9 mouse cellular contexts compared by ENCODE assay signal in genomic region chr11:102219994-102220346, GRCm38 (mm10). TPM values are rescaled to one million over a fixed set of nuclear protein-coding genes. Genes with fewer than 3 reads are reported as not detected.
A peak's percentile ranks its signal among the peaks of the same experiment; 100 is the strongest.
DNase-seq lines count a peak whose midpoint lies in the region; ATAC-seq and TF ChIP-seq lines count a peak whose summit lies in the region.
"Had no signal": no experiment of that assay in that cellular context is flagged by ENCODE, and none has a peak within 500 bp of the region (broad histone marks: within the 10 kb centered on the region; RNA-seq: fewer than 3 reads in every experiment).

No protein-coding gene starts in this region.

- no peaks in the 10 kb centered on the region for H3K9me3 ChIP-seq in intestine, embryonic 16.5 days (ENCODE audit: control insufficient read depth, low read length)
- H3K9me3 ChIP-seq: hindbrain, embryonic 15.5 days had no signal

- H3K27ac ChIP-seq in left cerebral cortex, adult 2 months, result peak overlapping the region; percentile 92
- peak overlapping the region; percentile 98 for H3K27ac ChIP-seq in gastrocnemius, adult 2 months
- peak overlapping the region; percentile 93 for H3K27ac ChIP-seq in intestine, embryonic 16.5 days (ENCODE audit: low read length)

- TF ChIP-seq CTCF in left cerebral cortex, adult 2 months (IDR thresholded peaks at IDR 0.05), result no peak
- TF ChIP-seq CTCF in gastrocnemius, adult 2 months (IDR thresholded peaks at IDR 0.05), result no peak

- H3K4me1 ChIP-seq in intestine, embryonic 16.5 days (ENCODE audit: control insufficient read depth, insufficient read depth, low read length), result peaks cover 79% of the 10 kb centered on the region

- WGBS in intestine, embryonic 16.5 days, result 59% methylated on average over 4 of the region's 4 CpGs

- intact Hi-C loops in left cerebral cortex, adult 2 months (cut with DNase I), result loop anchor here (2.0 kb wide), 1 partner anchor 31 kb away; the partner anchor contains the start of gene G6pc3
- intact Hi-C loops in gastrocnemius, adult 2 months (cut with DNase I), result no loop called here

- H3K4me3 ChIP-seq in left cerebral cortex, adult 2 months, result no peak overlapping the region
- H3K4me3 ChIP-seq in gastrocnemius, adult 2 months, result peak overlapping the region; percentile 80
- H3K4me3 ChIP-seq in intestine, embryonic 16.5 days (ENCODE audit: low read length), result no peak overlapping the region
- H3K4me3 ChIP-seq: hindbrain, embryonic 15.5 days had no signal

- DNase-seq in left cerebral cortex, adult 2 months (ENCODE audit: extremely low spot score in 1 of 2, low spot score in 2 of 2), result no peak
- DNase-seq in left cerebral cortex, adult 18-20 months (ENCODE audit: low spot score in 2 of 2), result no peak
- peak; percentile 66 for DNase-seq in adrenal gland, postnatal 25 days
- peak; percentile 96 for DNase-seq in gastrocnemius, adult 2 months
- no peak for DNase-seq in thymus, adult 18-20 months
- no peak for DNase-seq in thymus, postnatal 0 days (ENCODE audit: low spot score)

- no peak for ATAC-seq in intestine, embryonic 16.5 days
- ATAC-seq in activated CD4-positive, CD25-positive, alpha-beta regulatory T cell, adult 4 months, result no peak

- no peak overlapping the region for H3K4me2 ChIP-seq in intestine, embryonic 16.5 days (ENCODE audit: low read depth, low read length)
- H3K4me2 ChIP-seq: hindbrain, embryonic 15.5 days had no signal

- no peaks in the 10 kb centered on the region for H3K27me3 ChIP-seq in intestine, embryonic 16.5 days (replicated peaks; ENCODE audit: control insufficient read depth, insufficient read depth, low read length)
- H3K27me3 ChIP-seq: hindbrain, embryonic 15.5 days had no signal

- H3K36me3 ChIP-seq in intestine, embryonic 16.5 days (ENCODE audit: control insufficient read depth, insufficient read depth, low read length), result no peaks in the 10 kb centered on the region
- H3K36me3 ChIP-seq: hindbrain, embryonic 15.5 days had no signal

- peak overlapping the region; percentile 63; the same call in 1 of the 2 replicates for H3K9ac ChIP-seq in intestine, embryonic 16.5 days (ENCODE audit: low read depth, low read length)
- H3K9ac ChIP-seq: hindbrain, embryonic 15.5 days had no signal

RNA-seq across cellular contexts. Expression of gene Hdac5, which starts 10.0 kb away (rescaled TPM):
- total RNA-seq in left cerebral cortex, adult 2 months (2021), result 100 to 1,000 TPM; 286 to 315 TPM
- 100 to 1,000 TPM; 298 to 303 TPM for total RNA-seq in left cerebral cortex, adult 18-20 months (2021)
- total RNA-seq in adrenal gland, postnatal 25 days (2021), result 79.9 and 117 TPM in 2 replicates
- 10 to 100 TPM; 78.3 to 78.7 TPM for total RNA-seq in gastrocnemius, adult 2 months (2021)
- polyA plus RNA-seq in intestine, embryonic 16.5 days (2015; fragmentation: Nextera tagmentation; extraction: Ambion mirVana), result 54.8 and 55.5 TPM in 2 replicates
- 1 to 10 TPM; 6.0 to 9.3 TPM for polyA plus RNA-seq in activated CD4-positive, CD25-positive, alpha-beta regulatory T cell, adult 4 months (2017; shearing (Covaris generic))
- polyA plus RNA-seq in thymus, postnatal 0 days (2015; fragmentation: Nextera tagmentation; extraction: Ambion mirVana), result 19.9 and 24.8 TPM in 2 replicates

RNA-seq across cellular contexts. Expression of gene BC030867, which starts 28.7 kb away (rescaled TPM):
- 1 to 10 TPM; 1.0 to 2.0 TPM for total RNA-seq in left cerebral cortex, adult 2 months (2021)
- 1 to 10 TPM; 1.0 to 2.3 TPM for total RNA-seq in left cerebral cortex, adult 18-20 months (2021)
- total RNA-seq in adrenal gland, postnatal 25 days (2021), result 1.3 and 1.5 TPM in 2 replicates
- not detected for total RNA-seq in gastrocnemius, adult 2 months (2021)
- 12.4 and 15.9 TPM in 2 replicates for polyA plus RNA-seq in intestine, embryonic 16.5 days (2015; fragmentation: Nextera tagmentation; extraction: Ambion mirVana)
- polyA plus RNA-seq in activated CD4-positive, CD25-positive, alpha-beta regulatory T cell, adult 4 months (2017; shearing (Covaris generic)), result 1 to 10 TPM; 2.0 to 3.8 TPM
- 8.6 and 11.4 TPM in 2 replicates for polyA plus RNA-seq in thymus, postnatal 0 days (2015; fragmentation: Nextera tagmentation; extraction: Ambion mirVana)

RNA-seq across cellular contexts. Expression of gene G6pc3, which starts 30.6 kb away (rescaled TPM):
- 10 to 100 TPM; 62.9 to 69.8 TPM for total RNA-seq in left cerebral cortex, adult 2 months (2021)
- 10 to 100 TPM; 67.9 to 68.2 TPM for total RNA-seq in left cerebral cortex, adult 18-20 months (2021)
- 132 and 143 TPM in 2 replicates for total RNA-seq in adrenal gland, postnatal 25 days (2021)
- total RNA-seq in gastrocnemius, adult 2 months (2021), result 10 to 100 TPM; 50.3 to 53.0 TPM
- 26.7 and 32.1 TPM in 2 replicates for polyA plus RNA-seq in intestine, embryonic 16.5 days (2015; fragmentation: Nextera tagmentation; extraction: Ambion mirVana)
- 10 to 100 TPM; 24.6 to 36.3 TPM for polyA plus RNA-seq in activated CD4-positive, CD25-positive, alpha-beta regulatory T cell, adult 4 months (2017; shearing (Covaris generic))
- 16.1 and 16.2 TPM in 2 replicates for polyA plus RNA-seq in thymus, postnatal 0 days (2015; fragmentation: Nextera tagmentation; extraction: Ambion mirVana)

RNA-seq across cellular contexts. Expression of gene Lsm12, which starts 34.9 kb away (rescaled TPM):
- total RNA-seq in left cerebral cortex, adult 2 months (2021), result 10 to 100 TPM; 55.2 to 58.9 TPM
- 10 to 100 TPM; 55.0 to 64.2 TPM for total RNA-seq in left cerebral cortex, adult 18-20 months (2021)
- total RNA-seq in adrenal gland, postnatal 25 days (2021), result 72.6 and 92.6 TPM in 2 replicates
- total RNA-seq in gastrocnemius, adult 2 months (2021), result 100 to 1,000 TPM in 1 of 2 experiments, 10 to 100 TPM in 1; 95.3 to 106 TPM
- 87.9 and 115 TPM in 2 replicates for polyA plus RNA-seq in intestine, embryonic 16.5 days (2015; fragmentation: Nextera tagmentation; extraction: Ambion mirVana)
- polyA plus RNA-seq in activated CD4-positive, CD25-positive, alpha-beta regulatory T cell, adult 4 months (2017; shearing (Covaris generic)), result 10 to 100 TPM; 44.8 to 78.5 TPM
- polyA plus RNA-seq in thymus, postnatal 0 days (2015; fragmentation: Nextera tagmentation; extraction: Ambion mirVana), result 140 and 164 TPM in 2 replicates

RNA-seq across cellular contexts. Expression of gene Asb16, which starts 48.6 kb away (rescaled TPM):
- 1 to 10 TPM; 1.2 to 1.4 TPM for total RNA-seq in left cerebral cortex, adult 2 months (2021)
- 1 to 10 TPM; 2.2 to 2.9 TPM for total RNA-seq in left cerebral cortex, adult 18-20 months (2021)
- total RNA-seq in adrenal gland, postnatal 25 days (2021), result 0.36 TPM in 1 of 2 replicates, not detected in the other
- total RNA-seq in gastrocnemius, adult 2 months (2021), result 10 to 100 TPM; 78.2 to 80.4 TPM
- polyA plus RNA-seq in intestine, embryonic 16.5 days (2015; fragmentation: Nextera tagmentation; extraction: Ambion mirVana), result 0.05 TPM in 2 replicates
- not detected for polyA plus RNA-seq in activated CD4-positive, CD25-positive, alpha-beta regulatory T cell, adult 4 months (2017; shearing (Covaris generic))
- polyA plus RNA-seq in thymus, postnatal 0 days (2015; fragmentation: Nextera tagmentation; extraction: Ambion mirVana), result 0.07 TPM in 1 of 2 replicates, not detected in the other

Comparison
In these comparisons a context has a peak if more than half of its experiments do, and no peak if none do; other contexts are left out.
1. DNase-seq: peak in adrenal gland, postnatal 25 days (single experiment) and gastrocnemius, adult 2 months (single experiment); none in left cerebral cortex, adult 2 months (0 of 2), left cerebral cortex, adult 18-20 months (0 of 2), thymus, adult 18-20 months (0 of 2) and thymus, postnatal 0 days (single experiment).
2. Peak in every context shown above with its lines, with median percentiles within 50 percentile points of each other: H3K27ac ChIP-seq.